Mouse (Mus musculus) stomach, postnatal 0 days (tissue): ENCODE results near the gene Rfc4. TPM values are rescaled to one million over a fixed set of nuclear protein-coding genes. Genes with fewer than 3 reads are reported as not detected.

ENCODE experiments used
- ATAC-seq: fragments of 200-750 bp; cut with Nextera tagmentation; 2 replicates; pipeline ENCODE4 v1.8.0; 2017; ENCODE audit not compliant: low FRiP score, low TSS enrichment
- DNase-seq: peaks from one replicate; pipeline ENCODE4 v3.0.0-alpha.2; 2016; ENCODE audit warnings: low spot score
- H3K27ac ChIP-seq: fragments of 300-500 bp; sonication (generic); replicated peaks from 2 replicates; pipeline ENCODE4 v1.5.1; 2014; ENCODE audit warnings: mild to moderate bottlenecking, control low read depth
- H3K27me3 ChIP-seq: fragments of 300-500 bp; sonication (generic); 2 replicates; pipeline ENCODE4 v1.6.1; 2014; ENCODE audit warnings: low read length; ENCODE audit not compliant: control insufficient read depth, insufficient read depth
- H3K36me3 ChIP-seq: fragments of 300-500 bp; sonication (generic); 2 replicates; pipeline ENCODE4 v1.6.1; 2014; ENCODE audit warnings: low read length, mixed read lengths; ENCODE audit not compliant: control insufficient read depth, insufficient read depth
- H3K4me1 ChIP-seq: fragments of 300-500 bp; sonication (generic); replicated peaks from 2 replicates; pipeline ENCODE4 v1.6.1; 2014; ENCODE audit warnings: antibody characterized with exemption; ENCODE audit not compliant: control insufficient read depth, insufficient read depth
- H3K4me2 ChIP-seq: fragments of 300-500 bp; sonication (generic); replicated peaks from 2 replicates; pipeline ENCODE4 v1.6.1; 2014; ENCODE audit warnings: low read depth, mild to moderate bottlenecking, control low read depth, moderate library complexity
- H3K4me3 ChIP-seq: fragments of 300-500 bp; sonication (generic); 2 replicates; pipeline ENCODE4 v1.5.1; 2014; ENCODE audit warnings: low read depth, low read length, control low read depth
- H3K9ac ChIP-seq: fragments of 300-500 bp; sonication (generic); 2 replicates; pipeline ENCODE4 v1.6.1; 2014; ENCODE audit warnings: mild to moderate bottlenecking, low read length, control low read depth, mixed read lengths
- H3K9me3 ChIP-seq: fragments of 300-500 bp; sonication (generic); 2 replicates; pipeline ENCODE4 v1.6.1; 2016; ENCODE audit warnings: low read length; ENCODE audit not compliant: control insufficient read depth
- CTCF ChIP-seq: IDR thresholded peaks from 2 replicates; pipeline ENCODE4 v1.5.1; 2016; ENCODE audit warnings: antibody characterized with exemption, low read depth, mild to moderate bottlenecking, moderate library complexity
- EP300 ChIP-seq: optimal IDR thresholded peaks from 2 replicates; pipeline ENCODE3; 2016; ENCODE audit warnings: antibody characterized with exemption
- WGBS: fragments of 180-500 bp; shearing (Covaris S2); extraction: QIAGEN DNeasy Blood & Tissue Kit; methylation state at CpG from one replicate; pipeline ENCODE4 v1.1.7; 2014; 5-methylcytosine and 5-hydroxymethylcytosine counted together
- polyA plus RNA-seq: library from polyadenylated mRNA; unstranded; fragments of >200 nt; fragmentation: Nextera tagmentation; extraction: Ambion mirVana; gene quantifications from 2 replicates; pipeline ENCODE4 v1.2.1, GENCODE M21; 2015

Gene Rfc4
- polyA plus RNA-seq, 1 experiment from 2014 or later: 38.0 TPM

DNA sequence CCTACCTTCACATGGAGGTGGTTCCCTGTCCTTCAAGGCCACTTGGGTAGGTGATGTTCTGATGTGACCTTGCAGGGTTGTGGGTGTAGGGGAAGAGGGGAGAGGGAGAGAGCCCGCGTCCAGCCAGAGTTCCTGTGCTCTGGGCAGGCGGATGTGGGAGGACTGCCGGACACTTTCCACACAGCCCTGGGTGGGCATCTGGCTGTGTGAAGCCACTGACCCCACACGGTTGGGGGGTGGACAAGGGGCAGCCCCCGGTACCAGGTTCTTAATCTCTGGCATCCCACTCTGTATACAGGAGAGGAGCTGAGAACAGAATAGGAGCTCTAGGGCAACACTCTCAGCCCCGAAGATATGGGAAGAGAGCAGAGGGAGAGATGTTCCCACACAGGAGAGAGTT, 30.8 kb upstream of the Rfc4 start:
- TF ChIP-seq EP300 (no peak), CTCF (no peak)
- no peaks in the 10 kb centered on the region for H3K4me1 ChIP-seq
- H3K4me3 ChIP-seq: no peak overlapping the region
- H3K4me2 ChIP-seq: no peak overlapping the region
- H3K27ac ChIP-seq: no peak overlapping the region
- H3K9me3 ChIP-seq: no peaks in the 10 kb centered on the region
- H3K9ac ChIP-seq: no peak overlapping the region
- H3K36me3 ChIP-seq: no peaks in the 10 kb centered on the region
- WGBS: 84% methylated on average over 7 of the region's 7 CpGs
- no peaks in the 10 kb centered on the region for H3K27me3 ChIP-seq
- no peak for DNase-seq
- no peak for ATAC-seq

DNA sequence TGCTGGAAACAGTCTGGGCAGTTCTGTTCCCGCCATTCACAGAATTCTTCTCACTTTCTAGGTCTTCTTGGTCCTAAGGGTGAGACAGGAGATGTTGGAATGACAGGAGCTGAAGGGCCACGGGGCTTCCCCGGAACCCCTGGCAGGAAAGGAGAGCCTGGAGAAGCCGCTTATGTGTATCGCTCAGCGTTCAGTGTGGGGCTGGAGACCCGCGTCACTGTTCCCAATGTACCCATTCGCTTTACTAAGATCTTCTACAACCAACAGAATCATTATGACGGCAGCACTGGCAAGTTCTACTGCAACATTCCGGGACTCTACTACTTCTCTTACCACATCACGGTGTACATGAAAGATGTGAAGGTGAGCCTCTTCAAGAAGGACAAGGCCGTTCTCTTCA, 29.5 kb upstream of the Rfc4 start:
- DNase-seq: no peak

DNA sequence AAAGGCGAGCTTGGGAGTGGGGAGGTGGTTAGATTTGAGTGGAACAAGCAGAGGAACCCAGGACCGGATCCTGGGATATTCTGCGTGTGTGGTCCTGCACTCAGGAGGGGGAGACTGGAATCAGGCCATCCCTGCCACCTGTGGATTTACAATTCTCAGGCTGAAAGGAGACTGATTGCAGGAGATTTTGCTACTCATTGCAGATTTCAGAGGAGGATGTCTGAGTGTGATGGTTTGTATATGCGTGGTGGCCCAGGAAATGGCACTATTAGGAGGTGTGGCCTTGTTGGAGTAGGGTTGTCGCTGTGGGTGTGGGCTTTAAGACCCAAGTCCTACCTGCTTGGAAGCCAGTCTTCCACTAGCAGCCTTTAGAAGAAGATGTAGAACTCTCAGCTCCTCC, 26.7 kb upstream of the Rfc4 start:
- Histone ChIP-seq H3K9me3 (no peaks in the 10 kb centered on the region), H3K9ac (no peak overlapping the region), H3K4me1 (no peaks in the 10 kb centered on the region), H3K4me2 (no peak overlapping the region), H3K4me3 (no peak overlapping the region), H3K27ac (no peak overlapping the region), H3K36me3 (no peaks in the 10 kb centered on the region), H3K27me3 (no peaks in the 10 kb centered on the region)
- 64% methylated on average over 5 of the region's 5 CpGs for WGBS
- TF ChIP-seq CTCF (no peak), EP300 (no peak)
- no peak for ATAC-seq
- DNase-seq: no peak

More for the DNA sequence above, 29.5 kb upstream of the Rfc4 start:
- no peak overlapping the region for H3K4me3 ChIP-seq
- ATAC-seq: no peak
- no peak overlapping the region for H3K9ac ChIP-seq
- no peak for TF ChIP-seq EP300
- TF ChIP-seq CTCF: no peak
- no peaks in the 10 kb centered on the region for H3K4me1 ChIP-seq
- no peaks in the 10 kb centered on the region for H3K36me3 ChIP-seq
- WGBS: 91% methylated on average over 13 of the region's 13 CpGs
- no peaks in the 10 kb centered on the region for H3K9me3 ChIP-seq
- no peaks in the 10 kb centered on the region for H3K27me3 ChIP-seq
- H3K4me2 ChIP-seq: no peak overlapping the region
- no peak overlapping the region for H3K27ac ChIP-seq

DNA sequence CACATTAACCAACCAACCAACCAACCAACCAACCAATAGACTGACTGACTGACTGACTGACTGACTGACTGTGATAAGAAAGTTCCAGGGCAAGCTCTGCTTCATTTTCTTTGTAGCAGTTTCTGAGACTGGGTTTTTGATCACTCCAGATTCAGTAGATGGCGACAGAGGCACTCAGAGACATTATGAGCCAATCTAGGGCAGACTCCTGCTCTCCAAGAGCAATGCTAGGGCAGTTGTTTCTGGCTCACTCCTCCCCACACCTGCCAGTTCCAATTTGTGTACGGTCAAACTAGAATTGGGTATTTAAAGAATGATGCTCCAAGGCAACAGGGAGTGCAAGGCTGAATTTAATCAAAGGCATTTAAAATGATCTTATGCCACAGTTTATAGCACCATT, 23.9 kb upstream of the Rfc4 start:
- ATAC-seq (no peak), DNase-seq (peak; percentile 34)
- TF ChIP-seq EP300 (no peak), CTCF (peak; percentile 78)
- Histone ChIP-seq H3K9ac (no peak overlapping the region), H3K9me3 (no peaks in the 10 kb centered on the region), H3K27ac (no peak overlapping the region), H3K4me1 (no peaks in the 10 kb centered on the region), H3K36me3 (no peaks in the 10 kb centered on the region), H3K4me2 (no peak overlapping the region), H3K27me3 (no peaks in the 10 kb centered on the region), H3K4me3 (no peak overlapping the region)
- WGBS: 14% methylated on average over 2 of the region's 2 CpGs

DNA sequence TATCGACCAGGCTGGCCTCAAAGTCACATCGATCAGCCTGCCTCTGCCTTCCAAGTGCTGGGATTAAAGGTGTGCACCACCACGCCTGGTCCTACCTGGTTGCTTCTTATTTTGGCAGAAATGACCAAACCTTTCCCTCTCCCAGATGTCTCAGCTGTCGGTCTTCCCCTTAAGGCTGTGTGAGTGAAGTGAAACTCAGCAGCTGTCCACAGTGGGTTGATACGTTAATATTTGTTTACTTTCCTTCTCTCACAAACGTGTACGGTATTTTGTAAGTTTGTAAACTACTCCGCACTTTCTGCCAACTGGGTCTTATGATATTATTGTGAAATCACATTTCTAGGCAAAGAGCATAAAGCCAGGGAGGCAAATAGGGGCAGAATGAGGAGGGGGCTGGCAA, 21.9 kb upstream of the Rfc4 start:
- no peaks in the 10 kb centered on the region for H3K27me3 ChIP-seq
- H3K9ac ChIP-seq: no peak overlapping the region
- H3K4me1 ChIP-seq: no peaks in the 10 kb centered on the region
- DNase-seq (no peak), ATAC-seq (no peak)
- no peak overlapping the region for H3K4me2 ChIP-seq
- no peaks in the 10 kb centered on the region for H3K36me3 ChIP-seq
- no peaks in the 10 kb centered on the region for H3K9me3 ChIP-seq
- 54% methylated on average over 8 of the region's 8 CpGs for WGBS
- TF ChIP-seq EP300: no peak
- no peak for TF ChIP-seq CTCF
- no peak overlapping the region for H3K4me3 ChIP-seq
- H3K27ac ChIP-seq: no peak overlapping the region

DNA sequence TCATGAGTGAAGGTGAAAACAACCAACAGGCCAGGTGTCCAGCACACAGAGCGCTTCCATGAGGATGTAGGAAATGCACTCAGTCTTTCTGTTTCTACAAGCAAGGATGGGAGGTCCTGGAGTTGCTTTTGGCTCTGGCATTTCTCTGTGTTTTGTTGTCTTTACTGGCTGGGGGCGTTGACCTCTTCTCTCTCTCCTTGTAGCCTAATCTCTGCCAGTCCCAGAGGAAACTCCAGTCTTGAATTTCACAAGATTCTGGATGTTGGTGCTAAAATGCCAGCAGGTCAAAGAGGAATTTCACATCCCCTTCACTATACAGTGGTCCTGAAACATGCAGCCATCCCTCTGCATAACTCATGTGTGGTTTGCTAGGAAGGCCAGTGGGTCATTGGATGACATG, 21.4 kb upstream of the Rfc4 start:
- TF ChIP-seq EP300 (no peak), CTCF (no peak)
- WGBS: 70% methylated on average over 2 of the region's 2 CpGs
- Histone ChIP-seq H3K9me3 (no peaks in the 10 kb centered on the region), H3K27ac (no peak overlapping the region), H3K36me3 (no peaks in the 10 kb centered on the region), H3K9ac (no peak overlapping the region), H3K4me1 (no peaks in the 10 kb centered on the region), H3K27me3 (no peaks in the 10 kb centered on the region), H3K4me2 (no peak overlapping the region), H3K4me3 (no peak overlapping the region)
- ATAC-seq (no peak), DNase-seq (no peak)

DNA sequence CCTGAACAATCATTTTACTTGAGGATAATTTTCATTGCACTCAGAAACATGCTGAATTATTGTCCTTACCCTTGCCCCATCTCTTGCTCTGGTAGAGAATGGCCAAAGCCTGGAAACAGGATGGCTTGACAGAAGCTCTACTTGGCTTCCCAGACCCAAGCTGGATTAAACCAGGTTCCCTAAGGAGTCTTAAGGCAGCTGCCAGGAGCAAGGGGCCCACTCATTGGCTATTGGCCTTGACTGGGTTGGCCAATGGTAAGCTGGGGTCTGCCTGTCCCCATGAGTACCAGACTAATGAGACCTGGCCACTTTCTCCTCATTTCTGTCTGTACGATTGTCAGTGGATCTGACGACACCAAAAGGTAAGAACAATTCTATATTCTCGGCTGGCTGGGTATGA, 18.7 kb upstream of the Rfc4 start, which contains the start of gene Adipoq:
Adipoq (plus strand) TSS at position 257 of the 400 bp plus-strand sequence.
- no peak within 1 kb of the TSS for H3K4me2 ChIP-seq
- H3K4me1 ChIP-seq: no peaks in the 10 kb centered on the region
- H3K9me3 ChIP-seq: no peaks in the 10 kb centered on the region
- no peak within 1 kb of the TSS for H3K27ac ChIP-seq
- H3K4me3 ChIP-seq: no peak within 1 kb of the TSS
- no peak for ATAC-seq
- no peaks in the 10 kb centered on the region for H3K36me3 ChIP-seq
- no peaks in the 10 kb centered on the region for H3K27me3 ChIP-seq
- 86% methylated on average over 3 of the region's 3 CpGs for WGBS
- DNase-seq: no peak
- no peak within 1 kb of the TSS for H3K9ac ChIP-seq
- no peak for TF ChIP-seq EP300
- TF ChIP-seq CTCF: no peak
